Mouse (Mus musculus): ENCODE data around the gene Adgrf5. TPM values are rescaled to one million over a fixed set of nuclear protein-coding genes. Genes with fewer than 3 reads are reported as not detected.
A peak's percentile ranks its signal among the peaks of the same experiment; 100 is the strongest.

The Adgrf5 gene
- polyA plus RNA-seq, 1 experiment, result 1.1 TPM

DNA sequence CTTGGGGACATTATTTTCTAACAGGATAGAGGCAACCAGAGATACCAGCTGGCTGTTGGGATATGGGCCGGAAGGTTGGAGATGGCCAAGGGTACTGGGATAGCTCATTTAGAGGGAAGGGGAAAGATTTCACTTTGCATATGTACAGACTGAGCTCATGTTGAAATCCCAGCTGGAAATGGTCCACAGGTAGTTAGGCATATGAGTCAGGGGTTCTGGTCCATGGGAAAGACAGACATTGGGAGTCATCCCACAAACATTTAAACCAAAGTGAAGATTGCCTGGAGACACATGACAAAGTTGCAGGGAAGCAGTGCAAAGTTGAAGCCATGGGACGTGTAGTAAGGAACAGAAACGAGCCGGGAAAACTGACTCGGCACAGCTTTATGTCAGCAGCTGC lies 26.1 kb downstream of the Adgrf5 start:
- H3K4me3 ChIP-seq (ENCODE audit: low read depth, low read length), result no peak overlapping the region
- no peaks in the 10 kb centered on the region for H3K27me3 ChIP-seq (ENCODE audit: control insufficient read depth, insufficient read depth, low read length, poor library complexity, severe bottlenecking)
- no peak overlapping the region for H3K9ac ChIP-seq (ENCODE audit: low read depth, poor library complexity, severe bottlenecking)
- H3K4me1 ChIP-seq (ENCODE audit: control insufficient read depth, insufficient read depth, low read length), result no peaks in the 10 kb centered on the region
- no peak for TF ChIP-seq EP300 (IDR thresholded peaks at IDR 0.05; ENCODE audit: insufficient read depth, low read depth, low read length)
- no peak for TF ChIP-seq POLR2A (IDR thresholded peaks at IDR 0.05; ENCODE audit: insufficient read depth, low read length)
- no peak for TF ChIP-seq CTCF (IDR thresholded peaks at IDR 0.05; ENCODE audit: low read depth, low read length)
- no peaks in the 10 kb centered on the region for H3K9me3 ChIP-seq (replicated peaks; ENCODE audit: control insufficient read depth, insufficient read depth, low read length, poor library complexity, severe bottlenecking)
- H3K36me3 ChIP-seq (ENCODE audit: control insufficient read depth, insufficient read depth, low read length, poor library complexity, severe bottlenecking), result no peaks in the 10 kb centered on the region
- no peak overlapping the region for H3K27ac ChIP-seq (ENCODE audit: insufficient read depth, low read length)

DNA sequence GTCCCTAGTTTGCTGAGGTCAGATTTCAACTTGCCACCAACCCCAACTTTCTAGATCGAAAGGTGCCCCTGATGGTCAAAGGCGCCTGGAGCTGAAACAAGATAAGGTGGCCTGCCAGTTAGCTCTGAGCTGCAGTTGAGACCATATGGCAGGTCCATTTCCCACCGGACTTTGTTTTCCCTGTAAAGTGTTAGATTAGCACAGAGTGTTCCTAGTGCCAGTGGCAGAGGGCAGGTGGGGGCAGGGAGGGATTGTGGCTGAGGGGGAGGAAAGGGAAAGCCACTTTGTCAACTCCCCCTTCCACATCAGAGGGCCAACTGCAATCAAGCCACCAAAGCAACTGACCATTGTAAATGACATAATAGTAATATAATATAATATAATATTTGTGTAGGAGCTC lies 26.9 kb downstream of the Adgrf5 start:
- no peak overlapping the region for H3K4me3 ChIP-seq (ENCODE audit: low read depth, low read length)
- no peak overlapping the region for H3K9ac ChIP-seq (ENCODE audit: low read depth, poor library complexity, severe bottlenecking)
- no peaks in the 10 kb centered on the region for H3K27me3 ChIP-seq (ENCODE audit: control insufficient read depth, insufficient read depth, low read length, poor library complexity, severe bottlenecking)
- no peak overlapping the region for H3K27ac ChIP-seq (ENCODE audit: insufficient read depth, low read length)
- TF ChIP-seq CTCF (IDR thresholded peaks at IDR 0.05; ENCODE audit: low read depth, low read length) (no peak), POLR2A (IDR thresholded peaks at IDR 0.05; ENCODE audit: insufficient read depth, low read length) (no peak)
- H3K9me3 ChIP-seq (replicated peaks; ENCODE audit: control insufficient read depth, insufficient read depth, low read length, poor library complexity, severe bottlenecking), result no peaks in the 10 kb centered on the region
- H3K36me3 ChIP-seq (ENCODE audit: control insufficient read depth, insufficient read depth, low read length, poor library complexity, severe bottlenecking), result no peaks in the 10 kb centered on the region
- no peaks in the 10 kb centered on the region for H3K4me1 ChIP-seq (ENCODE audit: control insufficient read depth, insufficient read depth, low read length)

DNA sequence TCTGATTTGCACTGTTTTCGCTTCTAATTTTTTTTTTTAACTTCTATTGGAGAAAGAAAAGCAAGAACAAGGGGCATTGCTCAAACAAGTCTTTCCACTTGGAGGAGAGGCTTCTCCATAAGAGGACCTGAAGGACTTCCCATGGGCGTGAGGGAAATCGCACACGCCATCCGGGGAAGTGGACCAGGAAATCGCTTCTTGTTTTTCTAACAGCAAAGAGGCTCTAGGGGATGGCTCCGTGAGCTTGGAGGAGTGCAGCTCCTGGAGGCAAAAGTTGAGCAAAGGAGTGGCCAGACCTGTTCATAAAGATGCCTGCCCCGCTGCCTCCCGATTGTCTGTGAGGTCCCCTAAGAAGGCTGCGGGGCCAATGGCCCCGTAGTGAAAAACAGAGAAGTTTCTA lies 29.0 kb downstream of the Adgrf5 start:
- no peaks in the 10 kb centered on the region for H3K36me3 ChIP-seq (ENCODE audit: control insufficient read depth, insufficient read depth, low read length, poor library complexity, severe bottlenecking)
- no peaks in the 10 kb centered on the region for H3K9me3 ChIP-seq (replicated peaks; ENCODE audit: control insufficient read depth, insufficient read depth, low read length, poor library complexity, severe bottlenecking)
- TF ChIP-seq POLR2A (IDR thresholded peaks at IDR 0.05; ENCODE audit: insufficient read depth, low read length), result no peak
- no peak for TF ChIP-seq CTCF (IDR thresholded peaks at IDR 0.05; ENCODE audit: low read depth, low read length)
- no peak for TF ChIP-seq EP300 (IDR thresholded peaks at IDR 0.05; ENCODE audit: insufficient read depth, low read depth, low read length)
- H3K9ac ChIP-seq (ENCODE audit: low read depth, poor library complexity, severe bottlenecking), result peak overlapping the region; percentile 42; the same call in 1 of the 2 replicates
- no peaks in the 10 kb centered on the region for H3K4me1 ChIP-seq (ENCODE audit: control insufficient read depth, insufficient read depth, low read length)
- no peaks in the 10 kb centered on the region for H3K27me3 ChIP-seq (ENCODE audit: control insufficient read depth, insufficient read depth, low read length, poor library complexity, severe bottlenecking)
- no peak overlapping the region for H3K27ac ChIP-seq (ENCODE audit: insufficient read depth, low read length)
- peak overlapping the region; percentile 49; the same call in 1 of the 2 replicates for H3K4me3 ChIP-seq (ENCODE audit: low read depth, low read length)

DNA sequence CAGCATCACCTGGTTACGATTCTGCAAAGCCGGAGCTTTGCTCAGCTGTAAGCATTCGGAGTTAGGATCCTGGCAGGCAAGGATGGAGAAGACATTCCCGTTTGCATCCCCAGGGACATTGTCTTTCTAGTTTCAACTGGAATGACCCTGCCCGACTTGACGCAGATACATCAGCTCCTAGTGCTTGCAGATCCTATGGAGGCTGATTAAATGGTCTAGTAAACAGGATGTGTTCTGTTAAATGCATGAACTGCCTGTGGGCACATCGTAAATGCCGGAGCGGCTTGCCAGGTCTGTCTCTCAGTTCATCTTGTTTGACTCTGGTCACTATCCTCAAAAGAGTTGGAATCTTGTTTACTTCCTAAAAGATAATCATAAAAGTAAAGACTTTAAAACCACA lies 31.9 kb downstream of the Adgrf5 start:
- Histone ChIP-seq H3K4me1 (ENCODE audit: control insufficient read depth, insufficient read depth, low read length) (no peaks in the 10 kb centered on the region), H3K27ac (ENCODE audit: insufficient read depth, low read length) (no peak overlapping the region), H3K4me3 (ENCODE audit: low read depth, low read length) (no peak overlapping the region), H3K9ac (ENCODE audit: low read depth, poor library complexity, severe bottlenecking) (no peak overlapping the region), H3K9me3 (replicated peaks; ENCODE audit: control insufficient read depth, insufficient read depth, low read length, poor library complexity, severe bottlenecking) (no peaks in the 10 kb centered on the region), H3K36me3 (ENCODE audit: control insufficient read depth, insufficient read depth, low read length, poor library complexity, severe bottlenecking) (no peaks in the 10 kb centered on the region), H3K27me3 (ENCODE audit: control insufficient read depth, insufficient read depth, low read length, poor library complexity, severe bottlenecking) (no peaks in the 10 kb centered on the region)
- TF ChIP-seq POLR2A (IDR thresholded peaks at IDR 0.05; ENCODE audit: insufficient read depth, low read length) (no peak), EP300 (IDR thresholded peaks at IDR 0.05; ENCODE audit: insufficient read depth, low read depth, low read length) (no peak), CTCF (IDR thresholded peaks at IDR 0.05; ENCODE audit: low read depth, low read length) (no peak)

DNA sequence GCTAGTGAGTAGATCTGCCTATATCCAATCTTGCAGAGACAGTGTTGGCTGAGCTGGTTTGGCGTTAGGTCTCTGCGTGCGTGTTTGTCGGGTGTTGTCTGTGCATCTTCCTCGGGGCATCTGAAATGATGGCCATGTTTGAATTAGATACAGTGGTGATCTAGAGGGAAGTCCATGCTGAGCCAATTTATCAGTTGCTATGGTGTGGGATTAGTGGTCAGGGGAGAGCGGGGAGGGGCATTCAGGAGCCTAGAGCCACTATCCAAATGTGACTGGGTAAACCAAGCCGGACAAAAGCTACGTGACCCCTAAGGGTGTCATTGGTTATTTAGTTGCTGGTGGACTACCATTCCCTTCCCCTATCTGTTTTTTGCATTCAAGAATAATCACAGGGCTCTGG lies 33.4 kb downstream of the Adgrf5 start:
- Histone ChIP-seq H3K4me3 (ENCODE audit: low read depth, low read length) (no peak overlapping the region), H3K27me3 (ENCODE audit: control insufficient read depth, insufficient read depth, low read length, poor library complexity, severe bottlenecking) (no peaks in the 10 kb centered on the region), H3K4me1 (ENCODE audit: control insufficient read depth, insufficient read depth, low read length) (no peaks in the 10 kb centered on the region), H3K9ac (ENCODE audit: low read depth, poor library complexity, severe bottlenecking) (no peak overlapping the region), H3K9me3 (replicated peaks; ENCODE audit: control insufficient read depth, insufficient read depth, low read length, poor library complexity, severe bottlenecking) (no peaks in the 10 kb centered on the region), H3K27ac (ENCODE audit: insufficient read depth, low read length) (no peak overlapping the region), H3K36me3 (ENCODE audit: control insufficient read depth, insufficient read depth, low read length, poor library complexity, severe bottlenecking) (no peaks in the 10 kb centered on the region)
- no peak for TF ChIP-seq POLR2A (IDR thresholded peaks at IDR 0.05; ENCODE audit: insufficient read depth, low read length)
- TF ChIP-seq EP300 (IDR thresholded peaks at IDR 0.05; ENCODE audit: insufficient read depth, low read depth, low read length), result no peak
- no peak for TF ChIP-seq CTCF (IDR thresholded peaks at IDR 0.05; ENCODE audit: low read depth, low read length)

DNA sequence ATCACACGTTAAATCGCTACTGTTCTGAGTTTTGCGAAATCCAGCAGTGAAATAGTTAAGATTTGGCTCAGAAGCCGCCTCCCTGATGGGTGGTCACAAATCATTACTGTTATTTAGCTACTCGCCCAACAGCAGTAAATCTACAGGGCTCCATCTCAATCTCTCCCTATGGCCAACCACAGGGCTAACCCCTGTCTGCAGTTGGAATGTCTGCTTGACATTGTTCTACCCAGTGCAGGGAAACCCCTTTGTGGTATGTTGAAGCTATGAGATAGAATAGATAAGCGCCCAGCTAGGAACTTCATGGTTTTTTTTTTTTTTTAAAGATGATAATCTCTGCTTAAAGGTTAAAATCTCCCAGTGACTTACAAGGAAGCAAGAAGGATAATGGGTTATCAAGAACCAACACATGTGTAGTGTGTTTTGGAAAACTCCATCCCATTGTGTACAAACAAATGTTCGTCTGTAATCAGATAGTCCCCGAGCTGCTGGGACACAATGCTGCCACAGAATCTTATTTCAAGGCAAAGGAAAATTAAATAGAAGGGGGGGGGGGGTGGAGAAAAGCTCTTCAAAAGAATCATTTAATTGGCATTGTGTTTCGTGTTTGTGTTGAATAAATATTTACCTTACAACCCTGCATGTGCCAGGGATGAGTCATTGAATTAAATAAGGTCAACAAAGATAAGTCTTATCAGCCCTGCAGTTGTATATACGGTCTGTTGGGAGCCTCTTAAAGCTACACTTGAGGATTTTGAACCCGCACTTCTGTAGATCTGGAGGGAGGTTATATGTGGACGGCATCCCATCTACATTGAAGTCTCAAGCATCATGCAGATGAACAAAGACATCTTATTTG lies 35.4 kb downstream of the Adgrf5 start:
- no peaks in the 10 kb centered on the region for H3K4me1 ChIP-seq (ENCODE audit: control insufficient read depth, insufficient read depth, low read length)
- H3K27ac ChIP-seq (ENCODE audit: insufficient read depth, low read length), result no peak overlapping the region
- TF ChIP-seq POLR2A (IDR thresholded peaks at IDR 0.05; ENCODE audit: insufficient read depth, low read length) (no peak), EP300 (IDR thresholded peaks at IDR 0.05; ENCODE audit: insufficient read depth, low read depth, low read length) (no peak), CTCF (IDR thresholded peaks at IDR 0.05; ENCODE audit: low read depth, low read length) (no peak)

More for the DNA sequence above, 35.4 kb downstream of the Adgrf5 start:
- Histone ChIP-seq H3K9me3 (replicated peaks; ENCODE audit: control insufficient read depth, insufficient read depth, low read length, poor library complexity, severe bottlenecking) (no peaks in the 10 kb centered on the region), H3K27me3 (ENCODE audit: control insufficient read depth, insufficient read depth, low read length, poor library complexity, severe bottlenecking) (no peaks in the 10 kb centered on the region), H3K4me3 (ENCODE audit: low read depth, low read length) (no peak overlapping the region), H3K9ac (ENCODE audit: low read depth, poor library complexity, severe bottlenecking) (no peak overlapping the region), H3K36me3 (ENCODE audit: control insufficient read depth, insufficient read depth, low read length, poor library complexity, severe bottlenecking) (no peaks in the 10 kb centered on the region)

Measured in ES-Bruce4 (cell line).